Mouse (Mus musculus) spleen, adult 2 months (tissue): Measurements from ENCODE around the gene Ttll11.

Experiments
- CTCF ChIP-seq: fragments of 200-500 bp; IDR thresholded peaks from 2 replicates; pipeline ENCODE4 v1.5.1; 2011; ENCODE audit warnings: mild to moderate bottlenecking, inconsistent platforms; ENCODE audit not compliant: insufficient read depth, insufficient read length, insufficient replicate concordance; ENCODE audit errors: extremely low read depth
- POLR2A ChIP-seq: fragments of 200-500 bp; IDR thresholded peaks from 2 replicates; pipeline ENCODE4 v1.6.1; 2011; ENCODE audit warnings: low read depth, low read length, inconsistent platforms

DNA sequence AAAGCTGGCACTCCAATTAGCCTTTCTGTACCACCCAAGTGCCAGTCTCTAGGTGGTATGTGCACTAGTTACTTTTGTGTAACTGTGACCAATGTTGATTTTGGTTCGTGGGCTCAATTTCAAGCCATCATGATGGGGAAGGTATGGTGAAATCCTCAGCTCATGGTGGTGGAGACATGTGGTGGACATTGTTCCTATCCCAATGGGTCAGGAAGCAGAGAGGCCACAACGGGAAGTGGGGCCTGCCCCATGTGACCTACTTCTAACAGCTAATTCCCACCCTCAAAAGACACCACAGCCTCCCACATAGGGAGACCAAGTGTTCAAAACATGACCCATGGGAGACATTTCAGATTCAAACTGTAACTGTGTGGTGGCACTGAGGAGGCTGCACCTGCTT is 17.0 kb upstream of the Ttll11 start:
- TF ChIP-seq CTCF (no peak), POLR2A (no peak)
